Mouse (Mus musculus) stomach, embryonic 14.5 days (tissue): ENCODE measurements around the gene Serpina3m. TPM values are rescaled to one million over a fixed set of nuclear protein-coding genes. Genes with fewer than 3 reads are reported as not detected.

Experiments used
- ATAC-seq: fragments of 200-750 bp; cut with Nextera tagmentation; 2 replicates; pipeline ENCODE4 v1.8.0; 2017; ENCODE audit warnings: low read depth, moderate TSS enrichment; ENCODE audit not compliant: insufficient number of reproducible peaks, insufficient read depth, low FRiP score
- H3K27ac ChIP-seq: fragments of 300-500 bp; sonication (generic); 2 replicates; pipeline ENCODE4 v1.5.1; 2014; ENCODE audit warnings: mild to moderate bottlenecking, low read length, moderate library complexity, mixed read lengths
- H3K27me3 ChIP-seq: fragments of 300-500 bp; sonication (generic); 2 replicates; pipeline ENCODE4 v1.6.1; 2014; ENCODE audit warnings: low read length, control low read depth, mixed read lengths; ENCODE audit not compliant: control insufficient read depth, insufficient read depth
- H3K36me3 ChIP-seq: fragments of 300-500 bp; sonication (generic); 2 replicates; pipeline ENCODE4 v1.6.1; 2014; ENCODE audit warnings: mild to moderate bottlenecking, control low read depth, low read length, moderate library complexity, mixed read lengths; ENCODE audit not compliant: control insufficient read depth, insufficient read depth
- H3K4me1 ChIP-seq: fragments of 300-500 bp; sonication (generic); 2 replicates; pipeline ENCODE4 v1.6.1; 2014; ENCODE audit warnings: low read length, control low read depth, mixed read lengths; ENCODE audit not compliant: control insufficient read depth, insufficient read depth
- H3K4me2 ChIP-seq: fragments of 300-500 bp; sonication (generic); replicated peaks from 2 replicates; pipeline ENCODE4 v1.6.1; 2014; ENCODE audit warnings: low read depth, low read length, control low read depth
- H3K4me3 ChIP-seq: fragments of 300-500 bp; sonication (generic); 2 replicates; pipeline ENCODE4 v1.5.1; 2014; ENCODE audit warnings: low read depth, low read length, control low read depth
- H3K9ac ChIP-seq: fragments of 300-500 bp; sonication (generic); replicated peaks from 2 replicates; pipeline ENCODE4 v1.6.1; 2014; ENCODE audit warnings: low read depth, mild to moderate bottlenecking, control low read depth, low read length, moderate library complexity, mixed read lengths
- H3K9me3 ChIP-seq: fragments of 300-500 bp; sonication (generic); 2 replicates; pipeline ENCODE4 v1.6.1; 2016; ENCODE audit warnings: low read depth, low read length, control low read depth; ENCODE audit not compliant: control insufficient read depth
- WGBS: fragments of 180-500 bp; shearing (Covaris S2); extraction: QIAGEN DNeasy Blood & Tissue Kit; methylation state at CpG from one replicate; pipeline ENCODE4 v1.1.7; 2014; 5-methylcytosine and 5-hydroxymethylcytosine counted together
- polyA plus RNA-seq: library from polyadenylated mRNA; unstranded; fragments of >200 nt; fragmentation: Nextera tagmentation; extraction: Ambion mirVana; gene quantifications from 2 replicates; pipeline ENCODE4 v1.2.1, GENCODE M21; 2014

Gene Serpina3m
- polyA plus RNA-seq, 1 experiment from 2014 or later = not detected

DNA sequence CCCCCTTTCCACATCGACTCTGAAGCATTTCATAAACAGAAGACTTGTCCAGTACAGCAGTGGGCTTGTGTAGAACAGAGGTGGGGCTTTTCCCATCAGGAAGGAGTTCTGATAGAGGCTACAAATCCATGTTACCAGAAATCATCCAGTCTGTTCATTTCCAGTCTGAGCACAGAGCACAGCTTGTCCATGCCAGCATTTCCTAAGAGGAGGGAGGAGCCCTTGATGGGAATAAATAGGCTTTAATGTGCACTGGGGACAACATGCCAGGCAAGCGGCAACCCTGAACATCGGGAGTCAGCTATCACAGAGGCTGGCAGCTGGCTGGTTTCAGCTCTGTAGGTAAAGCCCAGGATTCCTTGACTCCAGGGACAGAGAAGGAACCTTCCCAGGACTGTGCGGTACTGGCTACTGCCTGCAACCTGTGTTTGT is 68.2 kb downstream of the Serpina3m start, which contains the start of gene Serpina3n:
Serpina3n (plus strand) TSS at position 276 of the 432 bp plus-strand sequence.
- H3K9ac ChIP-seq = no peak within 1 kb of the TSS
- no peak within 1 kb of the TSS for H3K27ac ChIP-seq
- H3K36me3 ChIP-seq = no peaks in the 10 kb centered on the region
- H3K4me3 ChIP-seq = no peak within 1 kb of the TSS
- ATAC-seq = no peak
- H3K9me3 ChIP-seq = no peaks in the 10 kb centered on the region
- H3K27me3 ChIP-seq = no peaks in the 10 kb centered on the region
- no peaks in the 10 kb centered on the region for H3K4me1 ChIP-seq
- no peak within 1 kb of the TSS for H3K4me2 ChIP-seq
- WGBS = 54% methylated on average over 4 of the region's 4 CpGs

DNA sequence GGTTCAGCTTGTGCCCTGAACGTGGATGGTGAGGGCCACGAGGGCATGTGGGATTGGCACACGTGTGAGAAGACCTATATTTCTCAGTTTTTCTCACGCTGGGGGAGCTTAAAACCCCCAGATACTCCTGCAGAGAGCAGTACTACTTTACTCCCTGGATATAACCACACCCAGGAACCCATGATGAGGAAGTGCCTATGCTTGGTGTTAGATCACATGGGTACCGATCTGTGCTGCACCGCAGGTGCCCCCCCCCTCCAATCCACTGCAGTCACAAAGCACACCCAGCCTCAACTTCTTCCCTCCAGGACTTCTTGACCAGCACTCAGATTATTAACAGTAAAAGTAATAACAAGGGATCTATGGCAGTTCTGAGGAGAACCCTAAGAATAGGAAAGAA is 74.2 kb downstream of the Serpina3m start:
- Histone ChIP-seq H3K9me3 (no peaks in the 10 kb centered on the region), H3K4me1 (no peaks in the 10 kb centered on the region), H3K4me2 (no peak overlapping the region), H3K36me3 (no peaks in the 10 kb centered on the region), H3K27me3 (no peaks in the 10 kb centered on the region), H3K27ac (no peak overlapping the region), H3K9ac (no peak overlapping the region), H3K4me3 (no peak overlapping the region)
- 82% methylated on average over 6 of the region's 6 CpGs for WGBS
- ATAC-seq = no peak

DNA sequence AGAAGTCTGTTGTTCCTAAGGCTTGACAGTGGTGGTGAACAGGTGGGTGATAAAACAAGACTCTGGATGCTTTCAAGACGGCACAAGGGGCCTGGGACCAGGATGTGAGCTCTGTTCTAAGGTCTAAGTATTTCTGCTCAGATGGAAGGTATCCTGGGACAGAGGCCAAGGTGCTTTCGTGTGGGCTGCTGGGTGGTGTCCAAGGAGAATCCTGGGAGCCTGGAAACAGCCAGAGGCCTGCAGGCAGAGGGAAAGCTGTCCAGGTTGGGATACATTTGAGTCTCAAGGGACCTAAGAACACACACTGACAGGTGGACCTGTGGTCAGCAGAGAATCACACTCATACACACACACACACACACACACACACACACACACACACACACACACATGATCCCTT is 76.3 kb downstream of the Serpina3m start:
- Histone ChIP-seq H3K4me3 (no peak overlapping the region), H3K4me2 (no peak overlapping the region), H3K27me3 (no peaks in the 10 kb centered on the region), H3K27ac (no peak overlapping the region), H3K36me3 (no peaks in the 10 kb centered on the region), H3K9ac (no peak overlapping the region), H3K9me3 (no peaks in the 10 kb centered on the region), H3K4me1 (no peaks in the 10 kb centered on the region)
- WGBS = 44% methylated on average over 2 of the region's 2 CpGs
- no peak for ATAC-seq

DNA sequence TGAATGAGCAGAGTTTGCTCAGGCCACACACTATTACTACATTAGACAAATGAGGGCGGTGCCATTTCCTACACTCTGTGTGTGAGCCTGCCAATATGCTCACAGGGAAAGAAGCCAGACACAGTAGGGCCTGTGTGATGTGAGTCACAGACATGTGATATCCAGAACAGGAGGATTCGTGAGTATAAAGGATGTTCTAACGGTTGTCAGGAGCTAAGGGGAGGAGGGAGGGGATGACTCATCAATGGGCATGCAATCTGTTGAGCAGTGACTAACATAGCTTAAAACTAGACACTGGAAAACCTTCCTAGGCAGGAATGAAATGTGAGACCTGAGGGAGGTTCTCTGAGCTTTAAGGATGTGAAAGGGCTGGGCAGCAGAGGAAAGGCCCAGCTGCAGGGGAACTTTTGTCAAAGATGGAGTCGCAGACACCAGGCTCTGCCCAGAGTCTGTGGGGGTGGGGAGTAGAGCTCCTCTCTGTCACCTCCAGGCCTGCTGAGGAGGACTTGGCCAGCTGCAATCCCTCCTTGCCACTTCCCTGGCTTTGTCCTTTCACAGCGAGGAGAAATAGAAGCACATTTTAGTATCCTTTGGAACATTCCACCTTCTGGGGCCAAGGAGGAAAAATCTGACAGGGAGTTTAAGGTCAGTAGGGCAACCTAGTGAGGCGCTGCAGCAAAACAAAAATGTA is 77.5 kb downstream of the Serpina3m start:
- Histone ChIP-seq H3K4me3 (no peak overlapping the region), H3K9me3 (no peaks in the 10 kb centered on the region), H3K27me3 (no peaks in the 10 kb centered on the region), H3K4me1 (no peaks in the 10 kb centered on the region), H3K27ac (no peak overlapping the region), H3K9ac (no peak overlapping the region), H3K36me3 (no peaks in the 10 kb centered on the region), H3K4me2 (no peak overlapping the region)
- WGBS = 35% methylated on average over 6 of the region's 6 CpGs
- peak; percentile 73 for ATAC-seq

DNA sequence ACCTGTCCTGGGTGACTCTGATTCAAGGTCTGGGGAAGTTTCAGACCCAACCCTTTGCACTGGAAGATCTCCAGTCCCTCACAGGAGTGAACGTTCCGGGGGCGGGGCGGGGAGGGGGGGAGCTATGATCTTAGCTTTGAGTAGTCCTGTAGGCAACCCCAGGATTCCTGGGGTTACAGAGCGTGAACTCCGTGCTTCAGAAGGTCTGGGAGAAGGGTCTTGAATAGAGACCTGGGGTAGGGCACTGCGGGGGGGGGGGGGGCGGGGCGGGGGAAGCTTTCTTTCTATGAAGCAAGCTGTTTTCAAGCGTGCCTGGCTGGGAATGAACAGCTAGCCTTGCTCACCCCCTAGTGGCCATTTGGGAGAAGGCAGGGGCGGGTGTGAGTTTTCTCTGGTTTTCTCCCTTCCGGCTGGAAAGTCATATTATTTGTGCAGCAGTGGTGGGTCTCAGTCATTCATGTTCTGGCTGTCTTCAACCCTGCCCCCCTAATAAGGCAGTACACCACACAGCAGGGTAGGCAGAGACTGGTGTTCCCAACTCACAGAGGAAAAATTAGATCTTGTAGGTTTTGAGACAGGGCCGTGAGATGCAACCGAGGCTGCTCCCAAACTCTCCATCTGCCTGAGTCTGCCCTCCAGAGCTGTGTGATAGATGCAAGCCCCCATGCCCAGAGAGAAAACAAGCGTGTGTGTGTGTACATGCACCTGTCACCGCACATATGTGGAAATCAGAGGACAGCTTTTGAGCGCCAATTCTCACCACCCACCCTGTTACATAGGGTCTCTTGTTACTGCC is 80.3 kb downstream of the Serpina3m start:
- H3K27me3 ChIP-seq = no peaks in the 10 kb centered on the region
- 18% methylated on average over 17 of the region's 17 CpGs for WGBS
- H3K27ac ChIP-seq = no peak overlapping the region
- no peaks in the 10 kb centered on the region for H3K9me3 ChIP-seq
- no peaks in the 10 kb centered on the region for H3K36me3 ChIP-seq
- no peak overlapping the region for H3K9ac ChIP-seq
- H3K4me1 ChIP-seq = no peaks in the 10 kb centered on the region
- 0 out of 2 replicates have a peak, but pooled peaks have one; percentile 20 for ATAC-seq
- peak overlapping the region; percentile 12; the same call in 1 of the 2 replicates for H3K4me3 ChIP-seq
- H3K4me2 ChIP-seq = peak overlapping the region; percentile 39

DNA sequence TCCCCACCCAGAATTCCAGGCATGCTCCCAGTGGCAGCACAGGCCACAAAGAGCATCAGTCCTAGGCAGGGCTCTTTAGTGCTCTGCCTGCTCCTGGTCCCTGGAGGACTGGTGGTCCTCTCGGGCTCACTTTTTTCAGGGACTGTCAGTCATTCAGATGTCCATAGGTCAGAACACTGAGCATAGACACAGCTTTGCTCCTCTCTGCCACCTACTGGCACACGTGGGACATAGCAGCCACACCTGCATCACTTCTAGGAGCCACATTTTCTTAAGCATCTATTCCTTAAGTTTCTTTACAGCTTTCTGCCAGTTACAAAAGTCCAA is 80.8 kb downstream of the Serpina3m start:
- Histone ChIP-seq H3K4me3 (no peak overlapping the region), H3K27me3 (no peaks in the 10 kb centered on the region), H3K4me1 (no peaks in the 10 kb centered on the region), H3K36me3 (no peaks in the 10 kb centered on the region), H3K9ac (no peak overlapping the region), H3K27ac (no peak overlapping the region), H3K4me2 (no peak overlapping the region), H3K9me3 (no peaks in the 10 kb centered on the region)
- no peak for ATAC-seq
- 16% methylated on average over 2 of the region's 2 CpGs for WGBS

DNA sequence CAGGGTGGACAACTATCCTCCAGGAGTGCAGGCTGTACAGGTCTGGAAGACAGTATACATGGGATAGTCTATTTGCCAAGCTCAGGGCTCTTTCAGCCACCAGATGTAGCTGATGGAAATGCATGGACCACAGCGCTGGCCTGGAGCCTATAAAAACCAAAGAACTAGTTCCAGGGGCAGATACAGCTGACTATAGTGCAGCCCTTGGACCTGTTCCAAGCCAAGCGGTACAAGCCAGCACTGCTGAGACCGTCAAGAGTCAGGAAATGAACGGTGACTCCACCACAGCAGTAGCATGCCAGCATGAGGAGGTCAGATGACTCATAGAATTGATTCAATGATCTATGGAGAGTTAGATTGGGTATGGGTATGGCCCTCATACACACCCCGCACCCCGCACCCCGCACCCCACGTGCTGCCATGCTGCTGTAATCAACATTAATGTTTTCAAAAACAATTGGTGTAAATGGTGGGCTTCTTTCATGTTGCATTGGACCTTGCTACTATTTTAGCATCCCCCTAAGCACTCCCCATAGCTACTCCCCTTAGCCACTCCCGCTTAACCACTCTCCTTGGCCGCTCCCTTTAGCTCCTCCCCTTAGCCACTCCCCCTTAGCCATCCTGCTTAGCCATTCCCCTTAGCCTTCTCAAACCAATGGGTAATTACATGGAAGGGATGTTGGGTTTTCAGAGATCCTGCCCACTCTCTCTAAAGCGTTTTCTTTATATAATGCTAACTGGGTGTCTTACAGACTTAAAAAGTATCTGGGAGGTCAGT is 84.5 kb downstream of the Serpina3m start:
- H3K4me3 ChIP-seq = no peak overlapping the region
- H3K36me3 ChIP-seq = no peaks in the 10 kb centered on the region
- H3K4me2 ChIP-seq = no peak overlapping the region
- no peak overlapping the region for H3K9ac ChIP-seq
- 69% methylated on average over 11 of the region's 11 CpGs for WGBS
- no peaks in the 10 kb centered on the region for H3K27me3 ChIP-seq
- no peaks in the 10 kb centered on the region for H3K9me3 ChIP-seq
- ATAC-seq = no peak
- H3K4me1 ChIP-seq = no peaks in the 10 kb centered on the region
- no peak overlapping the region for H3K27ac ChIP-seq

DNA sequence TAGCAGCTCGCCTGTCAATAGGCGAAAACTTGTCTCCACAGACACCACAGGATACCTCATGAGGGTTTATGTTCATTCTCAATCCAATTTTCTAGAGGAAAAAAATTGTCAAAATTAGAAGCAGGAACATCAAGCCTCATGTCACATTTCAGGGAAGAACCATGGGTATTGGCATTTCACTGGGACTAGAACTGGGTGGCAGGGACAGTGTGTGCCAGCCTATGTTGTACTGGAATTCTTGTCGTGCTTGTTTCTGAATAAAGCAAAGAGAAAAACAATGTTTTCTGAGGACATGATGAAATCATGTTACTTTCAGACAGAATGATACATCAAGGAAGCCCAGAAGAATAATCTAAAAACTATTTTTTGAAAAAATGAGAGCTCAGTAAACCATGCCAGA is 87.3 kb downstream of the Serpina3m start:
- Histone ChIP-seq H3K4me2 (no peak overlapping the region), H3K27ac (no peak overlapping the region), H3K4me3 (no peak overlapping the region), H3K36me3 (no peaks in the 10 kb centered on the region), H3K9me3 (no peaks in the 10 kb centered on the region), H3K27me3 (no peaks in the 10 kb centered on the region), H3K4me1 (no peaks in the 10 kb centered on the region), H3K9ac (no peak overlapping the region)
- ATAC-seq = no peak
- 72% methylated on average over 3 of the region's 3 CpGs for WGBS
